Comparison of ENCODE assay signal across 9 mouse cellular contexts in the genomic region with DNA sequence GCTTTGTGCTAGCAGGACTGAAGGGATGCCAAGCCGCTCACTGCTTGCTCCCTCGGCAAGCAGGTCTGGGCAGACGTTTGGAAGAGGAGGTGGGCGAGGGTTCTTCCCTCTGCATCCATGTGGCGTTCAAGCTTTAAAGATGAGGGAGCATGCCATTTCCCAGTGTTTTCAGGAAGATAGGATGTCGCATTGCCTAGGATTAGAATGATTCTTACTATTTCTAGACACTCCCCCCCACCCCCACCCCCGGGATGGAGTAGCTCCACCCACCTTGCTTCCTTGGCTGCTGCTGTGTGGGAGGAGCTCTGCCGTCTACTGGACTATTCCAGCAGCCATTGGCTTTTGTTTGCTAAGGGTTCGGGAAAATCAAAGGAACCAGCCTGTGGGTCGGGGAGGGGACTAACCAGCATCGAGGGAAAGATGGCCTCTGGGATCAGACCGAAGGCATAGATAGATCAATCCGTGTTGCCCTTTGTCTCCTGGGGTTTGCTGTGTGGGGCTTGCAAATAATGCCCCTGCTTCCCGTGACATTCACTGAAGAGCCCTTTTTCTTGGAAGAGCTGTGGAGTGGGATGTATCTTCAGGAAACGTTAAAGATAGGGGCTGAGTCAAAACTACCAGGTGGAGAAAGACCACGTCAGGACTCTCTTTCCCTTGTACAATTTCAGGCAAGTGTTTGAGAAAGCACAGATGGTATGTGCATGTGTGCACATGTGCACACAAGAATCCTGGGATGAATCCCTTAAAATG. TPM values are rescaled to one million over a fixed set of nuclear protein-coding genes. Genes with fewer than 3 reads are reported as not detected.
DNase-seq lines count a peak whose midpoint lies in the region; ATAC-seq and TF ChIP-seq lines count a peak whose summit lies in the region.
"Had no signal": no experiment of that assay in that cellular context is flagged by ENCODE, and none has a peak within 500 bp of the region (broad histone marks: within the 10 kb centered on the region; RNA-seq: fewer than 3 reads in every experiment).

No protein-coding gene starts in this region.

- H3K4me1 ChIP-seq in ES-Bruce4 (ENCODE audit: control insufficient read depth, insufficient read depth, low read length), result peaks cover 2% of the 10 kb centered on the region
- H3K4me1 ChIP-seq in kidney, embryonic 15.5 days, result peaks cover 45% of the 10 kb centered on the region
- peaks cover 84% of the 10 kb centered on the region for H3K4me1 ChIP-seq in liver, embryonic 15.5 days (replicated peaks)

- TF ChIP-seq CTCF in ES-Bruce4 (IDR thresholded peaks at IDR 0.05; ENCODE audit: low read depth, low read length), result no peak

- peak overlapping the region; percentile 50 for H3K9ac ChIP-seq in ES-Bruce4 (ENCODE audit: low read depth, poor library complexity, severe bottlenecking)
- H3K9ac ChIP-seq in kidney, embryonic 15.5 days, result peak overlapping the region; percentile 40
- no peak overlapping the region for H3K9ac ChIP-seq in liver, embryonic 15.5 days

- H3K27ac ChIP-seq in ES-Bruce4 (ENCODE audit: insufficient read depth, low read length), result no peak overlapping the region
- peak overlapping the region; percentile 48 for H3K27ac ChIP-seq in kidney, embryonic 15.5 days
- H3K27ac ChIP-seq in liver, embryonic 15.5 days (replicated peaks), result no peak overlapping the region

- peak overlapping the region; percentile 62 for H3K4me3 ChIP-seq in ES-Bruce4 (ENCODE audit: low read depth, low read length)
- peak overlapping the region; percentile 29 for H3K4me3 ChIP-seq in kidney, embryonic 15.5 days (replicated peaks)
- H3K4me3 ChIP-seq in liver, embryonic 15.5 days (replicated peaks), result no peak overlapping the region

- no peaks in the 10 kb centered on the region for H3K9me3 ChIP-seq in ES-Bruce4 (replicated peaks; ENCODE audit: control insufficient read depth, insufficient read depth, low read length, poor library complexity, severe bottlenecking)
- no peaks in the 10 kb centered on the region for H3K9me3 ChIP-seq in kidney, embryonic 15.5 days (replicated peaks)
- H3K9me3 ChIP-seq in liver, embryonic 15.5 days (replicated peaks), result no peaks in the 10 kb centered on the region

- peak overlapping the region; percentile 59 for H3K4me2 ChIP-seq in kidney, embryonic 15.5 days
- peak overlapping the region; percentile 50 for H3K4me2 ChIP-seq in liver, embryonic 15.5 days

- ATAC-seq in kidney, embryonic 15.5 days (replicated peaks; ENCODE audit: low FRiP score), result no peak; the same call in 1 of the 2 replicates
- no peak for ATAC-seq in liver, embryonic 15.5 days (ENCODE audit: insufficient read depth)

- no peaks in the 10 kb centered on the region for H3K36me3 ChIP-seq in ES-Bruce4 (ENCODE audit: control insufficient read depth, insufficient read depth, low read length, poor library complexity, severe bottlenecking)
- H3K36me3 ChIP-seq in kidney, embryonic 15.5 days, result no peaks in the 10 kb centered on the region
- H3K36me3 ChIP-seq in liver, embryonic 15.5 days (replicated peaks), result no peaks in the 10 kb centered on the region

- peak; percentile 71 for DNase-seq in adrenal gland, postnatal 14 days
- peak; percentile 41 to 58 for DNase-seq in frontal cortex, postnatal 14 days (ENCODE audit: low spot score in 2 of 2)
- peak; percentile 88 for DNase-seq in retina, postnatal 1 day
- no peak for DNase-seq in cerebellum, adult 11-12 months
- DNase-seq in spleen, adult 18-20 months, result no peak

- TF ChIP-seq POLR2A in ES-Bruce4 (IDR thresholded peaks at IDR 0.05; ENCODE audit: insufficient read depth, low read length), result peak; percentile 9

- no peak for TF ChIP-seq EP300 in ES-Bruce4 (IDR thresholded peaks at IDR 0.05; ENCODE audit: insufficient read depth, low read depth, low read length)

- 12% methylated on average over 16 of the region's 16 CpGs for WGBS in kidney, embryonic 15.5 days
- 15% methylated on average over 16 of the region's 16 CpGs for WGBS in liver, embryonic 15.5 days (ENCODE audit: insufficient replicate concordance)

- no peaks in the 10 kb centered on the region for H3K27me3 ChIP-seq in ES-Bruce4 (ENCODE audit: control insufficient read depth, insufficient read depth, low read length, poor library complexity, severe bottlenecking)
- no peaks in the 10 kb centered on the region for H3K27me3 ChIP-seq in kidney, embryonic 15.5 days
- H3K27me3 ChIP-seq in liver, embryonic 15.5 days, result peaks cover 8% of the 10 kb centered on the region; the same call in 1 of the 2 replicates

RNA-seq across cellular contexts. Expression of gene Traf3, which starts 3.7 kb away (rescaled TPM):
- 11.4 and 13.1 TPM in 2 replicates for polyA plus RNA-seq in ES-Bruce4 (2011; ENCODE audit: insufficient read depth, insufficient read length, low read depth, missing spikeins)
- 19.3 and 24.9 TPM in 2 replicates for total RNA-seq in adrenal gland, postnatal 14 days (2021)
- polyA plus RNA-seq in kidney, embryonic 15.5 days (2015; fragmentation: Nextera tagmentation; extraction: Ambion mirVana), result 10.1 and 11.6 TPM in 2 replicates
- 2.2 and 2.3 TPM in 2 replicates for polyA plus RNA-seq in liver, embryonic 15.5 days (2015; fragmentation: Nextera tagmentation; extraction: Ambion mirVana)

RNA-seq across cellular contexts. Expression of gene 4930595D18Rik, which starts 21.8 kb away (rescaled TPM):
- polyA plus RNA-seq in ES-Bruce4 (2011; ENCODE audit: insufficient read depth, insufficient read length, low read depth, missing spikeins), result not detected in 2 replicates
- total RNA-seq in adrenal gland, postnatal 14 days (2021), result not detected in 2 replicates
- polyA plus RNA-seq in kidney, embryonic 15.5 days (2015; fragmentation: Nextera tagmentation; extraction: Ambion mirVana), result not detected in 2 replicates
- not detected in 2 replicates for polyA plus RNA-seq in liver, embryonic 15.5 days (2015; fragmentation: Nextera tagmentation; extraction: Ambion mirVana)
- polyA plus RNA-seq: gonadal fat pad, adult 2 months had no signal

Comparison
In these comparisons a context has a peak if more than half of its experiments do, and no peak if none do; other contexts are left out.
1. DNase-seq: peak in adrenal gland, postnatal 14 days (single experiment), frontal cortex, postnatal 14 days (2 of 2) and retina, postnatal 1 day (single experiment); none in cerebellum, adult 11-12 months (single experiment) and spleen, adult 18-20 months (0 of 2).